Mouse (Mus musculus) heart, adult 2 months (tissue): ENCODE measurements around the gene Gdf7. TPM values are rescaled to one million over a fixed set of nuclear protein-coding genes. Genes with fewer than 3 reads are reported as not detected.

Experiments
- DNase-seq, 2 experiments: peaks; one replicate each; pipeline ENCODE4 v3.0.0; 2021
- H3K27ac ChIP-seq: fragments of 200-600 bp; 2 replicates; pipeline ENCODE4 v1.8.1; 2022
- H3K27me3 ChIP-seq: fragments of 200-500 bp; 2 replicates; pipeline ENCODE4 v1.6.1; 2012; ENCODE audit warnings: mild to moderate bottlenecking, low read length, inconsistent platforms, mixed read lengths; ENCODE audit not compliant: control insufficient read depth, insufficient read depth
- H3K36me3 ChIP-seq: fragments of 200-500 bp; 2 replicates; pipeline ENCODE4 v1.6.1; 2012; ENCODE audit warnings: low read length, inconsistent platforms; ENCODE audit not compliant: control insufficient read depth, insufficient read depth
- H3K4me1 ChIP-seq: fragments of 200-500 bp; 2 replicates; pipeline ENCODE4 v1.6.1; 2011; ENCODE audit warnings: low read length; ENCODE audit not compliant: control insufficient read depth, insufficient read depth
- H3K4me3 ChIP-seq: fragments of 200-600 bp; 2 replicates; pipeline ENCODE4 v1.8.1; 2022
- H3K79me2 ChIP-seq: fragments of 200-500 bp; replicated peaks from 2 replicates; pipeline ENCODE4 v1.6.1; 2012; ENCODE audit warnings: mild to moderate bottlenecking, inconsistent platforms, low read length, moderate library complexity, mixed read lengths; ENCODE audit not compliant: control insufficient read depth, insufficient read depth
- H3K9ac ChIP-seq: fragments of 200-500 bp; 2 replicates; pipeline ENCODE4 v1.6.1; 2012; ENCODE audit warnings: low read depth, mild to moderate bottlenecking, control low read depth, inconsistent platforms, low read length, mixed read lengths
- CTCF ChIP-seq: fragments of 200-600 bp; IDR thresholded peaks from 2 replicates; pipeline ENCODE4 v1.8.1; 2022; ENCODE audit warnings: antibody characterized with exemption, mild to moderate bottlenecking, moderate library complexity
- EP300 ChIP-seq: fragments of 200-500 bp; IDR thresholded peaks from 2 replicates; pipeline ENCODE4 v1.6.1; 2011; ENCODE audit warnings: low read depth, low read length, control low read depth; ENCODE audit not compliant: insufficient read depth
- POLR2A ChIP-seq: fragments of 200-500 bp; IDR thresholded peaks from 2 replicates; pipeline ENCODE4 v1.6.1; 2011; ENCODE audit warnings: mild to moderate bottlenecking, low read depth, low read length, control low read depth; ENCODE audit not compliant: insufficient read depth
- WGBS: fragments of 180-500 bp; shearing (Covaris S2); methylation state at CpG from one replicate; pipeline ENCODE4 v1.1.7; 2018; 5-methylcytosine and 5-hydroxymethylcytosine counted together
- intact Hi-C: fragments of 180-260 bp; cut with DNase I; formaldehyde crosslinking; loops from one replicate; pipeline ENCODE4 v1.15.1; 2025
- polyA plus RNA-seq: library from polyadenylated mRNA; depleted of rRNA; stranded (reverse); fragments of >200 nt; gene quantifications from 2 replicates; pipeline ENCODE4 v1.2.3, GENCODE M21; 2012; rRNA removed
- total RNA-seq, 2 experiments: library from RNA; stranded (reverse); gene quantifications; 2 replicates each; pipeline ENCODE4 v1.2.3; 2021

Gene Gdf7
- total and polyA plus RNA-seq, 3 experiments: 0.41 to 0.96 (median 0.84) TPM

- DNase-seq: no peak
- no peak overlapping the region for H3K4me3 ChIP-seq
- H3K36me3 ChIP-seq: no peaks in the 10 kb centered on the region; the same call in 1 of the 2 replicates
- WGBS: 42% methylated on average over 2 of the region's 2 CpGs
- H3K4me1 ChIP-seq: no peaks in the 10 kb centered on the region
- intact Hi-C loops: no loop called here
- no peak overlapping the region for H3K27ac ChIP-seq
- H3K79me2 ChIP-seq: no peaks in the 10 kb centered on the region
- no peak for TF ChIP-seq CTCF
- TF ChIP-seq POLR2A: no peak
- no peak for TF ChIP-seq EP300
- no peaks in the 10 kb centered on the region for H3K27me3 ChIP-seq
- H3K9ac ChIP-seq: no peak overlapping the region
Observed at GRCm38 (mm10) chr12:8271405-8271804, 30.3 kb downstream of the Gdf7 start.

GRCm38 (mm10) chr12:8269627-8270026 is 32.1 kb downstream of the Gdf7 start:
- Histone ChIP-seq H3K4me3 (no peak overlapping the region), H3K9ac (no peak overlapping the region), H3K27ac (no peak overlapping the region), H3K79me2 (no peaks in the 10 kb centered on the region), H3K4me1 (no peaks in the 10 kb centered on the region; the same call in 1 of the 2 replicates), H3K36me3 (peaks cover 4% of the 10 kb centered on the region), H3K27me3 (no peaks in the 10 kb centered on the region)
- TF ChIP-seq CTCF (no peak), EP300 (no peak), POLR2A (no peak)
- intact Hi-C loops: no loop called here
- DNase-seq: no peak
- 96% methylated on average over 11 of the region's 11 CpGs for WGBS

GRCm38 (mm10) chr12:8266311-8266710 is 35.4 kb downstream of the Gdf7 start:
- TF ChIP-seq CTCF: no peak
- no peak for TF ChIP-seq EP300
- TF ChIP-seq POLR2A: no peak
- Histone ChIP-seq H3K4me3 (no peak overlapping the region), H3K36me3 (peaks cover 4% of the 10 kb centered on the region), H3K4me1 (peaks cover 2% of the 10 kb centered on the region), H3K27me3 (no peaks in the 10 kb centered on the region), H3K27ac (no peak overlapping the region), H3K79me2 (no peaks in the 10 kb centered on the region), H3K9ac (no peak overlapping the region)
- DNase-seq: no peak
- intact Hi-C loops: no loop called here
- 76% methylated on average over 7 of the region's 7 CpGs for WGBS

GRCm38 (mm10) chr12:8260297-8260696 is 41.5 kb downstream of the Gdf7 start:
- intact Hi-C loops: no loop called here
- DNase-seq: no peak
- no peak for TF ChIP-seq CTCF
- no peak for TF ChIP-seq EP300
- no peak for TF ChIP-seq POLR2A

More at GRCm38 (mm10) chr12:8260297-8260696, 41.5 kb downstream of the Gdf7 start:
- H3K4me3 ChIP-seq: no peak overlapping the region
- H3K36me3 ChIP-seq: no peaks in the 10 kb centered on the region
- no peak overlapping the region for H3K27ac ChIP-seq
- H3K4me1 ChIP-seq: peaks cover 2% of the 10 kb centered on the region
- H3K9ac ChIP-seq: no peak overlapping the region
- no peaks in the 10 kb centered on the region for H3K27me3 ChIP-seq
- WGBS: 73% methylated on average over 2 of the region's 2 CpGs
- no peaks in the 10 kb centered on the region for H3K79me2 ChIP-seq

Other genes starting within 250 kb of the Gdf7 start
- gene Ldah, start 93.8 kb downstream of the Gdf7 start, total RNA-seq: 10 to 100 TPM; 25.1 to 31.0 TPM
- 26.1 and 54.6 TPM in 2 replicates for gene Ldah, start 93.8 kb downstream of the Gdf7 start, polyA plus RNA-seq
- 10 to 100 TPM; 12.7 to 13.8 TPM for gene Hs1bp3, start 11.5 kb upstream of the Gdf7 start, total RNA-seq
- 17.3 and 20.5 TPM in 2 replicates for gene Hs1bp3, start 11.5 kb upstream of the Gdf7 start, polyA plus RNA-seq
- 100 to 1,000 TPM; 163 to 193 TPM for gene Rhob, start 198.1 kb upstream of the Gdf7 start, total RNA-seq
- gene Rhob, start 198.1 kb upstream of the Gdf7 start, polyA plus RNA-seq: 184 and 194 TPM in 2 replicates